ENCODE assay signal across 23 mouse cellular contexts in genomic region chr15:98957475-98957874, GRCm38 (mm10). TPM values are rescaled to one million over a fixed set of nuclear protein-coding genes. Genes with fewer than 3 reads are reported as not detected.
DNase-seq lines count a peak whose midpoint lies in the region; ATAC-seq and TF ChIP-seq lines count a peak whose summit lies in the region.
"Had no signal": no experiment of that assay in that cellular context is flagged by ENCODE, and none has a peak within 500 bp of the region (broad histone marks: within the 10 kb centered on the region; RNA-seq: fewer than 3 reads in every experiment).

No protein-coding gene starts in this region.

- peak; percentile 22 for ATAC-seq in frontal cortex, adult (ENCODE audit: low TSS enrichment)
- no peak for ATAC-seq in midbrain, embryonic 13.5 days
- ATAC-seq in midbrain, embryonic 14.5 days (ENCODE audit: low FRiP score, low TSS enrichment) = no peak
- no peak for ATAC-seq in intestine, postnatal 0 days
- ATAC-seq: forebrain, embryonic 13.5 days; forebrain, postnatal 0 days had no signal

- H3K36me3 ChIP-seq in midbrain, embryonic 13.5 days = no peaks in the 10 kb centered on the region
- no peaks in the 10 kb centered on the region for H3K36me3 ChIP-seq in midbrain, embryonic 14.5 days (ENCODE audit: control insufficient read depth, insufficient read depth, low read length)
- H3K36me3 ChIP-seq in intestine, postnatal 0 days (ENCODE audit: control insufficient read depth, insufficient read depth) = no peaks in the 10 kb centered on the region
- H3K36me3 ChIP-seq: embryonic facial prominence, embryonic 10.5 days; embryonic facial prominence, embryonic 12.5 days had no signal

- H3K27ac ChIP-seq in midbrain, embryonic 13.5 days = 0 out of 2 replicates have a peak overlapping the region, but pooled peaks have one; percentile 100
- H3K27ac ChIP-seq in midbrain, embryonic 14.5 days (replicated peaks; ENCODE audit: low read depth, low read length) = no peak overlapping the region
- peak overlapping the region; percentile 56; the same call in 1 of the 2 replicates for H3K27ac ChIP-seq in cortical plate, adult 2 months (ENCODE audit: insufficient read depth, low read length)
- no peak overlapping the region for H3K27ac ChIP-seq in intestine, postnatal 0 days (ENCODE audit: low read depth, low read length)
- H3K27ac ChIP-seq: embryonic facial prominence, embryonic 10.5 days; embryonic facial prominence, embryonic 12.5 days had no signal

- no peak for TF ChIP-seq POLR2A in cortical plate, adult 2 months (IDR thresholded peaks at IDR 0.05; ENCODE audit: extremely low read depth, insufficient read depth, low read length)

- H3K4me3 ChIP-seq in midbrain, embryonic 13.5 days (replicated peaks) = no peak overlapping the region
- H3K4me3 ChIP-seq in midbrain, embryonic 14.5 days (replicated peaks; ENCODE audit: low read depth, low read length) = no peak overlapping the region
- H3K4me3 ChIP-seq in cortical plate, adult 2 months (ENCODE audit: insufficient read depth, low read length) = no peak overlapping the region
- H3K4me3 ChIP-seq in intestine, postnatal 0 days (ENCODE audit: low read depth, low read length) = no peak overlapping the region
- H3K4me3 ChIP-seq: embryonic facial prominence, embryonic 10.5 days; embryonic facial prominence, embryonic 12.5 days; forebrain, embryonic 13.5 days had no signal

- no peak overlapping the region for H3K9ac ChIP-seq in midbrain, embryonic 13.5 days (replicated peaks)
- H3K9ac ChIP-seq in midbrain, embryonic 14.5 days (replicated peaks; ENCODE audit: low read length) = no peak overlapping the region
- no peak overlapping the region for H3K9ac ChIP-seq in intestine, postnatal 0 days (ENCODE audit: low read depth, low read length)
- H3K9ac ChIP-seq: embryonic facial prominence, embryonic 12.5 days; forebrain, embryonic 13.5 days; forebrain, postnatal 0 days had no signal

- 91% methylated on average over 5 of the region's 5 CpGs for WGBS in midbrain, embryonic 13.5 days
- WGBS in midbrain, embryonic 14.5 days = 92% methylated on average over 5 of the region's 5 CpGs
- WGBS in intestine, postnatal 0 days = 68% methylated on average over 5 of the region's 5 CpGs

- H3K4me2 ChIP-seq in midbrain, embryonic 13.5 days (replicated peaks) = no peak overlapping the region
- H3K4me2 ChIP-seq in midbrain, embryonic 14.5 days (ENCODE audit: low read length) = no peak overlapping the region
- no peak overlapping the region for H3K4me2 ChIP-seq in intestine, postnatal 0 days (replicated peaks; ENCODE audit: low read depth)
- H3K4me2 ChIP-seq: embryonic facial prominence, embryonic 12.5 days; forebrain, embryonic 13.5 days had no signal

- TF ChIP-seq CTCF in cortical plate, adult 2 months (IDR thresholded peaks at IDR 0.05; ENCODE audit: extremely low read depth, insufficient read depth, low read length) = no peak
- no peak for TF ChIP-seq CTCF in intestine, postnatal 0 days (IDR thresholded peaks at IDR 0.05; ENCODE audit: low read depth)

- no peak for DNase-seq in frontal cortex, postnatal 10 days (ENCODE audit: low spot score in 2 of 2)
- DNase-seq in midbrain, embryonic 14.5 days = no peak
- DNase-seq in brain, adult 2 months (ENCODE audit: low read depth, low spot score) = peak; percentile 79
- DNase-seq in c-Kit-positive CD71-positive TER-119-positive erythroid progenitor cells, embryonic 14.5 days (ENCODE audit: low spot score) = no peak
- DNase-seq: adrenal gland, adult 2 months; adrenal gland, postnatal 10 days; adrenal gland, postnatal 25 days; cerebellum, adult 11 months; cerebellum, adult 18-20 months; cerebellum, adult 8-10 months; cerebellum, adult 9-11 months; cerebellum, postnatal 14 days; cerebellum, postnatal 36 days; forebrain, postnatal 0 days had no signal

- no peaks in the 10 kb centered on the region for H3K27me3 ChIP-seq in midbrain, embryonic 13.5 days
- no peaks in the 10 kb centered on the region for H3K27me3 ChIP-seq in midbrain, embryonic 14.5 days (ENCODE audit: control insufficient read depth, insufficient read depth, low read length)
- H3K27me3 ChIP-seq in intestine, postnatal 0 days (replicated peaks; ENCODE audit: control insufficient read depth, insufficient read depth, low read length) = no peaks in the 10 kb centered on the region
- H3K27me3 ChIP-seq: embryonic facial prominence, embryonic 12.5 days; forebrain, embryonic 13.5 days had no signal

- H3K9me3 ChIP-seq in midbrain, embryonic 13.5 days = no peaks in the 10 kb centered on the region
- H3K9me3 ChIP-seq in midbrain, embryonic 14.5 days (ENCODE audit: control insufficient read depth, low read length) = no peaks in the 10 kb centered on the region
- no peaks in the 10 kb centered on the region for H3K9me3 ChIP-seq in intestine, postnatal 0 days (ENCODE audit: control insufficient read depth)
- H3K9me3 ChIP-seq: embryonic facial prominence, embryonic 10.5 days; embryonic facial prominence, embryonic 12.5 days; forebrain, embryonic 13.5 days had no signal

- H3K4me1 ChIP-seq in midbrain, embryonic 13.5 days (replicated peaks) = peaks cover 13% of the 10 kb centered on the region
- peaks cover 14% of the 10 kb centered on the region for H3K4me1 ChIP-seq in midbrain, embryonic 14.5 days (ENCODE audit: control insufficient read depth, insufficient read depth, low read length)
- peaks cover 2% of the 10 kb centered on the region; the same call in 1 of the 2 replicates for H3K4me1 ChIP-seq in cortical plate, adult 2 months (ENCODE audit: control insufficient read depth, insufficient read depth, low read length)
- no peaks in the 10 kb centered on the region for H3K4me1 ChIP-seq in intestine, postnatal 0 days (replicated peaks; ENCODE audit: control insufficient read depth, insufficient read depth, low read length)

RNA-seq across cellular contexts. Expression of gene Tuba1a, which starts 4.0 kb away (rescaled TPM):
- polyA plus RNA-seq in midbrain, embryonic 13.5 days (2015; fragmentation: Nextera tagmentation; extraction: Ambion mirVana) = 15,883 and 15,999 TPM in 2 replicates
- 17,220 and 18,751 TPM in 2 replicates for polyA plus RNA-seq in midbrain, embryonic 14.5 days (2014; fragmentation: Nextera tagmentation; extraction: Ambion mirVana)
- 1,321 and 1,512 TPM in 2 replicates for polyA plus RNA-seq in cortical plate, adult 2 months (2012; rRNA removed)
- polyA plus RNA-seq in intestine, postnatal 0 days (2015; fragmentation: Nextera tagmentation; extraction: Ambion mirVana) = 457 and 503 TPM in 2 replicates

RNA-seq across cellular contexts. Expression of gene Gm49450, which starts 4.1 kb away (rescaled TPM):
- polyA plus RNA-seq in midbrain, embryonic 13.5 days (2015; fragmentation: Nextera tagmentation; extraction: Ambion mirVana) = not detected in 2 replicates
- not detected in 2 replicates for polyA plus RNA-seq in midbrain, embryonic 14.5 days (2014; fragmentation: Nextera tagmentation; extraction: Ambion mirVana)
- 0.35 and 0.55 TPM in 2 replicates for polyA plus RNA-seq in cortical plate, adult 2 months (2012; rRNA removed)
- not detected in 2 replicates for polyA plus RNA-seq in intestine, postnatal 0 days (2015; fragmentation: Nextera tagmentation; extraction: Ambion mirVana)
- polyA plus RNA-seq: embryonic facial prominence, embryonic 10.5 days; embryonic facial prominence, embryonic 12.5 days; embryonic facial prominence, embryonic 14.5 days; forebrain, embryonic 11.5 days; forebrain, embryonic 13.5 days; forebrain, postnatal 0 days had no signal

RNA-seq across cellular contexts. Expression of gene Tuba1b, which starts 23.1 kb away (rescaled TPM):
- 1,161 and 1,231 TPM in 2 replicates for polyA plus RNA-seq in midbrain, embryonic 13.5 days (2015; fragmentation: Nextera tagmentation; extraction: Ambion mirVana)
- 1,095 and 1,120 TPM in 2 replicates for polyA plus RNA-seq in midbrain, embryonic 14.5 days (2014; fragmentation: Nextera tagmentation; extraction: Ambion mirVana)
- 1,160 and 1,231 TPM in 2 replicates for polyA plus RNA-seq in cortical plate, adult 2 months (2012; rRNA removed)
- polyA plus RNA-seq in intestine, postnatal 0 days (2015; fragmentation: Nextera tagmentation; extraction: Ambion mirVana) = 391 and 435 TPM in 2 replicates

RNA-seq across cellular contexts. Expression of gene Lmbr1l, which starts 39.4 kb away (rescaled TPM):
- 40.7 and 50.1 TPM in 2 replicates for polyA plus RNA-seq in midbrain, embryonic 13.5 days (2015; fragmentation: Nextera tagmentation; extraction: Ambion mirVana)
- polyA plus RNA-seq in midbrain, embryonic 14.5 days (2014; fragmentation: Nextera tagmentation; extraction: Ambion mirVana) = 11.2 and 19.4 TPM in 2 replicates
- polyA plus RNA-seq in cortical plate, adult 2 months (2012; rRNA removed) = 24.7 and 27.1 TPM in 2 replicates
- polyA plus RNA-seq in intestine, postnatal 0 days (2015; fragmentation: Nextera tagmentation; extraction: Ambion mirVana) = 27.0 and 30.6 TPM in 2 replicates

RNA-seq across cellular contexts. Expression of gene Dhh, which starts 59.1 kb away (rescaled TPM):
- 0.48 and 0.82 TPM in 2 replicates for polyA plus RNA-seq in midbrain, embryonic 13.5 days (2015; fragmentation: Nextera tagmentation; extraction: Ambion mirVana)
- polyA plus RNA-seq in midbrain, embryonic 14.5 days (2014; fragmentation: Nextera tagmentation; extraction: Ambion mirVana) = 0.36 and 0.57 TPM in 2 replicates
- 0.25 and 0.28 TPM in 2 replicates for polyA plus RNA-seq in cortical plate, adult 2 months (2012; rRNA removed)
- 0.88 and 0.93 TPM in 2 replicates for polyA plus RNA-seq in intestine, postnatal 0 days (2015; fragmentation: Nextera tagmentation; extraction: Ambion mirVana)

Comparison
In these comparisons a context has a peak if more than half of its experiments do, and no peak if none do; other contexts are left out.
1. H3K27ac ChIP-seq: peak in midbrain, embryonic 13.5 days (single experiment) and cortical plate, adult 2 months (single experiment); none in midbrain, embryonic 14.5 days (single experiment) and intestine, postnatal 0 days (single experiment).
2. RNA of gene Tuba1a, which starts 4.0 kb away (polyA plus RNA-seq): 17,220 to 18,751 TPM in midbrain, embryonic 14.5 days and 15,883 to 15,999 TPM in midbrain, embryonic 13.5 days; 1,321 to 1,512 TPM in cortical plate, adult 2 months and 457 to 503 TPM in intestine, postnatal 0 days; every median in the first group is over 10 times any median in the second.